Mouse (Mus musculus): Measurements from ENCODE around the gene Iqcf4.
A peak's percentile ranks its signal among the peaks of the same experiment; 100 is the strongest.
"Not testable (repeated sequence)": the region's sequence is repeated elsewhere in the genome, so short reads cannot be mapped to it uniquely, and the experiment has no call there.

Iqcf4 gene

GRCm38 (mm10) chr9:106570896-106571295 lies at the start of gene Iqcf4:
Iqcf4 (minus strand) TSS chr9:106570996.
- DNase-seq (ENCODE audit: low read depth, low spot score) = no peak

GRCm38 (mm10) chr9:106617496-106617895 lies 46.7 kb upstream of the Iqcf4 start:
- no peak for DNase-seq (ENCODE audit: low read depth, low spot score)

- no peak for DNase-seq (ENCODE audit: low read depth, low spot score)
These were observed 45.5 kb upstream of the Iqcf4 start for GRCm38 (mm10) chr9:106616306-106616705.

- DNase-seq (ENCODE audit: low read depth, low spot score) = no peak
These were observed 43.8 kb upstream of the Iqcf4 start for GRCm38 (mm10) chr9:106614616-106615015.

- no peak for DNase-seq (ENCODE audit: low read depth, low spot score)
These were observed 43.2 kb upstream of the Iqcf4 start for GRCm38 (mm10) chr9:106613951-106614350.

GRCm38 (mm10) chr9:106610727-106611126 lies 39.9 kb upstream of the Iqcf4 start:
- DNase-seq (ENCODE audit: low read depth, low spot score) = no peak

GRCm38 (mm10) chr9:106600546-106600945 lies 29.8 kb upstream of the Iqcf4 start:
- DNase-seq (ENCODE audit: low read depth, low spot score) = peak; percentile 76

- no peak for DNase-seq (ENCODE audit: low read depth, low spot score)
These were observed 27.7 kb upstream of the Iqcf4 start for GRCm38 (mm10) chr9:106598466-106598865.

- peak; percentile 56 for DNase-seq (ENCODE audit: low read depth, low spot score)
These were observed 25.0 kb upstream of the Iqcf4 start for GRCm38 (mm10) chr9:106595836-106596235.

GRCm38 (mm10) chr9:106595402-106595801 lies 24.6 kb upstream of the Iqcf4 start:
- not testable (repeated sequence) for DNase-seq (ENCODE audit: low read depth, low spot score)

- DNase-seq (ENCODE audit: low read depth, low spot score) = no peak
These were observed 21.4 kb upstream of the Iqcf4 start for GRCm38 (mm10) chr9:106592158-106592557.

GRCm38 (mm10) chr9:106582552-106582951 lies 11.8 kb upstream of the Iqcf4 start:
- DNase-seq (ENCODE audit: low read depth, low spot score) = peak; percentile 45

- no peak for DNase-seq (ENCODE audit: low read depth, low spot score)
These were observed 9.2 kb upstream of the Iqcf4 start for GRCm38 (mm10) chr9:106580016-106580415.

- DNase-seq (ENCODE audit: low read depth, low spot score) = no peak
These were observed 5.3 kb upstream of the Iqcf4 start for GRCm38 (mm10) chr9:106576112-106576511.

GRCm38 (mm10) chr9:106573366-106573765 lies 2.6 kb upstream of the Iqcf4 start:
- no peak for DNase-seq (ENCODE audit: low read depth, low spot score)

GRCm38 (mm10) chr9:106572186-106572585 lies 1.4 kb upstream of the Iqcf4 start:
- DNase-seq (ENCODE audit: low read depth, low spot score) = peak; percentile 43

- DNase-seq (ENCODE audit: low read depth, low spot score) = no peak
These were observed 4.4 kb downstream of the Iqcf4 start for GRCm38 (mm10) chr9:106566437-106566836.

- no peak for DNase-seq (ENCODE audit: low read depth, low spot score)
These were observed 6.8 kb downstream of the Iqcf4 start for GRCm38 (mm10) chr9:106564025-106564424.

- DNase-seq (ENCODE audit: low read depth, low spot score) = peak; percentile 27
These were observed 8.5 kb downstream of the Iqcf4 start for GRCm38 (mm10) chr9:106562291-106562690.

- DNase-seq (ENCODE audit: low read depth, low spot score) = no peak
These were observed 9.3 kb downstream of the Iqcf4 start, which contains the start of gene Iqcf3 for GRCm38 (mm10) chr9:106561531-106561930. Iqcf3 (minus strand) TSS chr9:106561631.

GRCm38 (mm10) chr9:106534975-106535374 lies 35.8 kb downstream of the Iqcf4 start:
- DNase-seq (ENCODE audit: low read depth, low spot score) = no peak

- no peak for DNase-seq (ENCODE audit: low read depth, low spot score)
These were observed 36.5 kb downstream of the Iqcf4 start for GRCm38 (mm10) chr9:106534296-106534695.

GRCm38 (mm10) chr9:106531833-106532232 lies 39.0 kb downstream of the Iqcf4 start:
- peak; percentile 78 for DNase-seq (ENCODE audit: low read depth, low spot score)

GRCm38 (mm10) chr9:106519909-106520308 lies 50.9 kb downstream of the Iqcf4 start:
- DNase-seq (ENCODE audit: low read depth, low spot score) = no peak

Measured in 3T3-L1 (cell line).